Mouse (Mus musculus) limb, embryonic 10.5 days (tissue): ENCODE results near the gene Opn1sw. TPM values are rescaled to one million over a fixed set of nuclear protein-coding genes. Genes with fewer than 3 reads are reported as not detected.
A peak's percentile ranks its signal among the peaks of the same experiment; 100 is the strongest.

ENCODE experiments used
- DNase-seq: peaks from one replicate; pipeline ENCODE4 v3.0.0-alpha.2; 2017; ENCODE audit warnings: low spot score
- H3K27ac ChIP-seq: fragments of 300-500 bp; sonication (generic); 2 replicates; pipeline ENCODE4 v1.5.1; 2016; ENCODE audit warnings: mild to moderate bottlenecking
- H3K27me3 ChIP-seq: fragments of 300-500 bp; sonication (generic); 2 replicates; pipeline ENCODE4 v1.6.1; 2016; ENCODE audit warnings: low read depth, mild to moderate bottlenecking; ENCODE audit not compliant: poor library complexity, severe bottlenecking
- H3K36me3 ChIP-seq: fragments of 300-500 bp; sonication (generic); 2 replicates; pipeline ENCODE4 v1.6.1; 2016; ENCODE audit warnings: mild to moderate bottlenecking, moderate library complexity
- H3K4me1 ChIP-seq: fragments of 300-500 bp; sonication (generic); 2 replicates; pipeline ENCODE4 v1.6.1; 2016
- H3K4me3 ChIP-seq: fragments of 300-500 bp; sonication (generic); 2 replicates; pipeline ENCODE4 v1.5.1; 2016; ENCODE audit warnings: mild to moderate bottlenecking, moderate library complexity
- H3K9me3 ChIP-seq: fragments of 300-500 bp; sonication (generic); replicated peaks from 2 replicates; pipeline ENCODE4 v1.6.1; 2016; ENCODE audit warnings: mild to moderate bottlenecking
- WGBS: fragments of 180-500 bp; shearing (Covaris S2); methylation state at CpG from one replicate; pipeline ENCODE4 v1.1.7; 2016; 5-methylcytosine and 5-hydroxymethylcytosine counted together
- polyA plus RNA-seq: library from polyadenylated mRNA; unstranded; fragments of >200 nt; fragmentation: Nextera tagmentation; extraction: Ambion mirVana; gene quantifications from 2 replicates; pipeline ENCODE4 v1.2.1, GENCODE M21; 2016

The Opn1sw gene
- polyA plus RNA-seq, 1 experiment from 2014 or later = 0.38 TPM

DNA sequence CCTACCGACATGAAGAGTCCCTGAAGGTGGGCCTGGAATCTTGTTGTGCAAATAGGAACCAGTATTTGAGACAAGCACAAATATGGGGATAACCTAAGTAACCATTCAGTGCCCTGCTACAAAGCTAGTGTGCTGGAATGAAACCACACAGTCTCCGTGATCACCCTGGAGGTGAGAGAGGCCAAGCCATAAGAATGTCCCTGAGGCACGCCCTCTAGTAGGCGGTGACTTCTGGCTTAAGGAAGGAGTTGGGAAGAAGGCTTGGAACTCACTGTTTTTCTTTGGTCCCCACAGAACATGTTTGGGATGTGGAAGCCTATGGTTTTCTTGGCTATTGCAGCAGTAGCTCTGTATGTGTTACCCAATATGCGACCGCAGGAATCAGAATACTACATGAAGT is 38.1 kb upstream of the Opn1sw start:
- H3K9me3 ChIP-seq = no peaks in the 10 kb centered on the region
- H3K4me1 ChIP-seq = peaks cover 8% of the 10 kb centered on the region
- H3K27ac ChIP-seq = no peak overlapping the region
- H3K27me3 ChIP-seq = peaks cover 12% of the 10 kb centered on the region
- 0 out of 2 replicates have a peak, but pooled peaks cover 2% of the 10 kb centered on the region for H3K36me3 ChIP-seq
- no peak overlapping the region for H3K4me3 ChIP-seq
- WGBS = 70% methylated on average over 6 of the region's 6 CpGs
- no peak for DNase-seq

DNA sequence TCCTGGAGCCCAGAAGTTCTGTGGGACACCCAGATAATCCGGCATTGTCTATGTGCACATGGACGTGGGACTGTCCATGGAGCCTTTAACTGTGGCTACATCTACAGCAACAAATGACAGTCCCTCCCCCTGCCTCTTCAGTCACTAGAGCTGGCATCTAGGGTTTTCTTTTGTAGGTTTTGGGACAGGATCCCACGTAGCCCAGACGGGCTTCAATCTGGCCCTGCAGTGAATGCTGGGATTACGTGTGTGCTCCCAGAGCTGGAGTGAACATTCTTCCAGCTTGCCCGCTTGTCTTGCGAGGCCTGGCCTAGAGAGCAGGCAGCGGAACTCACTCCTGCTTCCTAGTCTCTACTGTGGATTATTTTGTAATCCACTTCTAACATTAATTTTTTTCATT is 36.9 kb upstream of the Opn1sw start:
- H3K9me3 ChIP-seq = no peaks in the 10 kb centered on the region
- 85% methylated on average over 8 of the region's 8 CpGs for WGBS
- no peak overlapping the region for H3K4me3 ChIP-seq
- H3K36me3 ChIP-seq = 0 out of 2 replicates have a peak, but pooled peaks cover 2% of the 10 kb centered on the region
- H3K27me3 ChIP-seq = no peaks in the 10 kb centered on the region
- no peak for DNase-seq
- H3K27ac ChIP-seq = no peak overlapping the region
- H3K4me1 ChIP-seq = no peaks in the 10 kb centered on the region

GRCm38 (mm10) chr6:29420596-29420995 is 32.3 kb upstream of the Opn1sw start:
- Histone ChIP-seq H3K9me3 (no peaks in the 10 kb centered on the region), H3K4me3 (no peak overlapping the region), H3K27me3 (no peaks in the 10 kb centered on the region), H3K4me1 (0 out of 2 replicates have a peak, but pooled peaks cover 2% of the 10 kb centered on the region), H3K27ac (no peak overlapping the region), H3K36me3 (peaks cover 19% of the 10 kb centered on the region)
- no peak for DNase-seq
- WGBS = 93% methylated on average over 2 of the region's 2 CpGs

GRCm38 (mm10) chr6:29415446-29415845 is 27.2 kb upstream of the Opn1sw start:
- no peak overlapping the region for H3K4me3 ChIP-seq
- H3K4me1 ChIP-seq = 0 out of 2 replicates have a peak, but pooled peaks cover 2% of the 10 kb centered on the region
- no peak for DNase-seq
- no peaks in the 10 kb centered on the region for H3K9me3 ChIP-seq
- 88% methylated on average over 9 of the region's 9 CpGs for WGBS
- no peak overlapping the region for H3K27ac ChIP-seq
- peaks cover 59% of the 10 kb centered on the region for H3K36me3 ChIP-seq
- H3K27me3 ChIP-seq = no peaks in the 10 kb centered on the region

DNA sequence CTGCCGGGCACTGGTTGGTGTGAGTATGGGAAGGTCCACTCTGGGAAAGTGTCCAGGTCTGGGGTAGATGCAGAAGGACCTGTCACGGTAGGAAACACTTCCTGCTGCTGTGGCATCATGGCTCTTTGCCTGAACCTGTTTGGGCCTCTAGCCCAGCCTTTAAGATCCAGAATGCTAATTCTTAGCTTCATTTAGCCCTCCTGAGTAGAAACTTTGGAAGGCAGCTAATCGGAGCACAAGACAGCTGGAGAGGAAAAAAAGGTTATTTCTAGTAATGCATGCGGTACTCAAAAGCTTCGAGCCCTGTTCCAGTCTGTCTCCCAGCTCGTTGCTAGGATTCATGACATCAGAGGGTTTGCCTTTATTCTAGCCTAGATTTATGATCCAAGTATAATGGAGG is 18.1 kb upstream of the Opn1sw start:
- Histone ChIP-seq H3K27ac (no peak overlapping the region), H3K4me1 (peaks cover 7% of the 10 kb centered on the region), H3K36me3 (peaks cover 43% of the 10 kb centered on the region), H3K9me3 (no peaks in the 10 kb centered on the region), H3K4me3 (no peak overlapping the region), H3K27me3 (peaks cover 7% of the 10 kb centered on the region; the same call in 1 of the 2 replicates)
- no peak for DNase-seq
- WGBS = 91% methylated on average over 6 of the region's 6 CpGs

GRCm38 (mm10) chr6:29402693-29403342 is 14.6 kb upstream of the Opn1sw start:
- Histone ChIP-seq H3K4me1 (peaks cover 9% of the 10 kb centered on the region), H3K4me3 (peak overlapping the region; percentile 44), H3K27ac (no peak overlapping the region; the same call in 1 of the 2 replicates), H3K36me3 (peaks cover 29% of the 10 kb centered on the region), H3K9me3 (no peaks in the 10 kb centered on the region), H3K27me3 (peaks cover 10% of the 10 kb centered on the region; the same call in 1 of the 2 replicates)
- DNase-seq = peak; percentile 77
- whole genome bisulfite sequencing = 5% methylated on average over 34 of the region's 34 CpGs

- H3K9me3 ChIP-seq = no peaks in the 10 kb centered on the region
- H3K4me1 ChIP-seq = peaks cover 27% of the 10 kb centered on the region
- 84% methylated on average over 4 of the region's 4 CpGs for WGBS
- no peak overlapping the region for H3K4me3 ChIP-seq
- H3K27ac ChIP-seq = no peak overlapping the region
- peaks cover 12% of the 10 kb centered on the region for H3K36me3 ChIP-seq
- no peak for DNase-seq
- peaks cover 30% of the 10 kb centered on the region for H3K27me3 ChIP-seq
Measured at GRCm38 (mm10) chr6:29399851-29400250, 11.6 kb upstream of the Opn1sw start.

- 7% methylated on average over 6 of the region's 6 CpGs for WGBS
- Histone ChIP-seq H3K4me1 (peaks cover 22% of the 10 kb centered on the region), H3K4me3 (peak overlapping the region; percentile 77), H3K27me3 (peaks cover 38% of the 10 kb centered on the region), H3K9me3 (no peaks in the 10 kb centered on the region), H3K27ac (peak overlapping the region; percentile 81; the same call in 1 of the 2 replicates), H3K36me3 (peaks cover 12% of the 10 kb centered on the region)
- no peak for DNase-seq
Measured at GRCm38 (mm10) chr6:29397575-29397974, 9.3 kb upstream of the Opn1sw start.

GRCm38 (mm10) chr6:29396714-29397540 is 8.7 kb upstream of the Opn1sw start:
- Histone ChIP-seq H3K27me3 (peaks cover 38% of the 10 kb centered on the region), H3K9me3 (no peaks in the 10 kb centered on the region), H3K4me3 (peak overlapping the region; percentile 77), H3K4me1 (peaks cover 21% of the 10 kb centered on the region), H3K27ac (peak overlapping the region; percentile 81), H3K36me3 (peaks cover 12% of the 10 kb centered on the region)
- DNase-seq = peak; percentile 46
- WGBS = 3% methylated on average over 24 of the region's 24 CpGs

DNA sequence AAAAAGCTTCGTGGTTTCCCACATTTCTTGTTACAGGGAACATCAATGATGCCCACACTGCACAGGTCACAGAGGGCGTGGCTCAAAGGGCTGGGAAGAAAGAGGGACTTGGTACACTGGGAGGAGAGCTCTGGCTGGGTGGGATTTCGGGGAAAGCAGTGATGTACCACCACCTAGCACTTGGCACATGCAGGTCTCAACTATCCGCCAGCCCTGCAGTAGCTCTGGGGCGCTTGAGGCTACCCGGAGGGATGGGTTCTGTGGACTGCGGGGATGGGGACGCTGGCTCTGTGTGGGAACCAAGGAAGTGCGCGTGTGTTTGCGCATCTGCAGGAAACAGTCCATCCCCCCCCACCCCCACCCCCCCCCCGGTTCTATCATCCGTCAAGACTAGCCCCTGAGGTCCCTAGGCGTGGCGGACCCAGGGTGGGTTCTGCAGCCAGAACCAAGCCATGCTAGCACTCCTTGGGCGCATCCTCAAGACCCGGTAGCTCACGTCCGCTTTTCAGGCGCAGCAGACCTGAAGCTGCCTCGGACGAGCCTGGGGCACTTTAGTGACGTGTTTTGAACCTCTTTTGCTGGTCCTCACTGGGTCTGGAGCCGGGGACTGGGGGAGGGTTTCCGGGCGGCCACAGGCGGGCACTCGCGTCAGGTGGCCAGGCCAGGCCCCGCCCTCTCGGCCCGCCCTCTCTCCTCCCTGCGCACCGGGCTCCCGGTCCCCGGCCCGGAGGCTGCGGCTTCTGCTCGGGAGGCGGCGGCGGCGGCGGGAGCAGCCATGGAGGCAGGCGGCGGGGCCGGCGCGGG is 7.8 kb upstream of the Opn1sw start, which contains the start of gene Ccdc136:
Ccdc136 (plus strand) TSS at position 400 of the 804 bp plus-strand sequence.
- DNase-seq = peak; percentile 86
- Histone ChIP-seq H3K9me3 (no peaks in the 10 kb centered on the region), H3K4me1 (peaks cover 21% of the 10 kb centered on the region), H3K27me3 (peaks cover 38% of the 10 kb centered on the region), H3K27ac (peak within 1 kb of the TSS; percentile 81), H3K36me3 (peaks cover 12% of the 10 kb centered on the region), H3K4me3 (peak within 1 kb of the TSS; percentile 77)
- under 1% methylated on average over 49 of the region's 49 CpGs for WGBS

DNA sequence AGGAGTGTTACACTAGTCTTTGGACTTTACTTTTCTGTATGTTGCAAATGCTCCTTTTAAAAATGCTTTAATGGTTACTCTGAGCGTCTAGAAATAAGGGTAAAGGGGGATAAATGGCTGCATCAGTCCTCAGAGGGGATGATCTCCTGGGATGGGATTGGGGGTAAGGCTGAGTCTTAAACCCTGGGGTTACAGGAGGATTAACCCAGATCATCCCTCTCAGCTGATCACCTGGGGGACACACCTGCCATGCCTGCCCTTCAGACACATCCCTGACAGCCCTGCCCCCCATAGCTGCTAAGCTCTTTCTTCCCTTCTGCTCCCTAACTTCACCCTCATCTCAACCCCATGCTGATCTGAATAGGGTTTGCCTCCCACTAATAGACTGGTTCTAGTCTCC is 6.0 kb upstream of the Opn1sw start:
- DNase-seq = no peak
- Histone ChIP-seq H3K27me3 (peaks cover 38% of the 10 kb centered on the region), H3K36me3 (peaks cover 3% of the 10 kb centered on the region; the same call in 1 of the 2 replicates), H3K9me3 (no peaks in the 10 kb centered on the region), H3K27ac (no peak overlapping the region), H3K4me1 (peaks cover 21% of the 10 kb centered on the region), H3K4me3 (no peak overlapping the region)
- 57% methylated on average over 1 of the region's 1 CpGs for WGBS

- H3K27ac ChIP-seq = no peak overlapping the region
- H3K9me3 ChIP-seq = no peaks in the 10 kb centered on the region
- peaks cover 31% of the 10 kb centered on the region for H3K4me1 ChIP-seq
- no peaks in the 10 kb centered on the region for H3K36me3 ChIP-seq
- DNase-seq = no peak
- H3K27me3 ChIP-seq = peaks cover 29% of the 10 kb centered on the region
- no peak overlapping the region for H3K4me3 ChIP-seq
- WGBS = 71% methylated on average over 4 of the region's 4 CpGs
Measured at GRCm38 (mm10) chr6:29391802-29392201, 3.5 kb upstream of the Opn1sw start.
